Mouse (Mus musculus) liver, postnatal 0 days (tissue): ENCODE measurements around the gene Maco1. TPM values are rescaled to one million over a fixed set of nuclear protein-coding genes. Genes with fewer than 3 reads are reported as not detected.

Experiments
- ATAC-seq: fragments of 200-750 bp; cut with Nextera tagmentation; 2 replicates; pipeline ENCODE4 v1.8.0; 2017; ENCODE audit warnings: mild to moderate bottlenecking, moderate library complexity
- DNase-seq: peaks from one replicate; pipeline ENCODE4 v3.0.0-alpha.2; 2016
- H3K27ac ChIP-seq: fragments of 300-500 bp; sonication (generic); 2 replicates; pipeline ENCODE4 v1.5.1; 2014; ENCODE audit warnings: antibody characterized with exemption, moderate library complexity, mild to moderate bottlenecking, low read depth
- H3K27me3 ChIP-seq: fragments of 300-500 bp; sonication (generic); 2 replicates; pipeline ENCODE4 v1.6.1; 2014; ENCODE audit warnings: low read length, control low read depth, mixed read lengths; ENCODE audit not compliant: insufficient read depth
- H3K36me3 ChIP-seq: fragments of 300-500 bp; sonication (generic); replicated peaks from 2 replicates; pipeline ENCODE4 v1.6.1; 2014; ENCODE audit warnings: mild to moderate bottlenecking, control low read depth, low read length, moderate library complexity, mixed read lengths; ENCODE audit not compliant: insufficient read depth
- H3K4me1 ChIP-seq: fragments of 300-500 bp; sonication (generic); 2 replicates; pipeline ENCODE4 v1.6.1; 2014; ENCODE audit warnings: antibody characterized with exemption, mild to moderate bottlenecking, control low read depth; ENCODE audit not compliant: insufficient read depth
- H3K4me2 ChIP-seq: fragments of 300-500 bp; sonication (generic); 2 replicates; pipeline ENCODE4 v1.6.1; 2014; ENCODE audit warnings: low read depth, mild to moderate bottlenecking, low read length, moderate library complexity, mixed read lengths
- H3K4me3 ChIP-seq: fragments of 300-500 bp; sonication (generic); 2 replicates; pipeline ENCODE4 v1.5.1; 2014; ENCODE audit warnings: low read depth, low read length
- H3K9ac ChIP-seq: fragments of 300-500 bp; sonication (generic); replicated peaks from 2 replicates; pipeline ENCODE4 v1.6.1; 2014; ENCODE audit warnings: mild to moderate bottlenecking, moderate library complexity
- H3K9me3 ChIP-seq: fragments of 300-500 bp; sonication (generic); 2 replicates; pipeline ENCODE4 v1.6.1; 2016; ENCODE audit warnings: mild to moderate bottlenecking, control low read depth, low read length, mixed read lengths
- CTCF ChIP-seq: sonication (generic); IDR thresholded peaks from 2 replicates; pipeline ENCODE4 v1.5.1; 2016; ENCODE audit warnings: antibody characterized with exemption, low read depth
- EP300 ChIP-seq: IDR thresholded peaks from 2 replicates; pipeline ENCODE4 v1.6.1; 2016; ENCODE audit warnings: antibody characterized with exemption, low read depth, mild to moderate bottlenecking
- WGBS: fragments of 180-500 bp; shearing (Covaris S2); extraction: QIAGEN DNeasy Blood & Tissue Kit; methylation state at CpG from one replicate; pipeline ENCODE4 v1.1.7; 2014; ENCODE audit not compliant: insufficient replicate concordance; 5-methylcytosine and 5-hydroxymethylcytosine counted together
- polyA plus RNA-seq: library from polyadenylated mRNA; unstranded; fragments of >200 nt; fragmentation: Nextera tagmentation; extraction: Ambion mirVana; gene quantifications from 2 replicates; pipeline ENCODE4 v1.2.1, GENCODE M21; 2015

Maco1 gene
- polyA plus RNA-seq, 1 experiment from 2014 or later: 14.6 TPM

DNA sequence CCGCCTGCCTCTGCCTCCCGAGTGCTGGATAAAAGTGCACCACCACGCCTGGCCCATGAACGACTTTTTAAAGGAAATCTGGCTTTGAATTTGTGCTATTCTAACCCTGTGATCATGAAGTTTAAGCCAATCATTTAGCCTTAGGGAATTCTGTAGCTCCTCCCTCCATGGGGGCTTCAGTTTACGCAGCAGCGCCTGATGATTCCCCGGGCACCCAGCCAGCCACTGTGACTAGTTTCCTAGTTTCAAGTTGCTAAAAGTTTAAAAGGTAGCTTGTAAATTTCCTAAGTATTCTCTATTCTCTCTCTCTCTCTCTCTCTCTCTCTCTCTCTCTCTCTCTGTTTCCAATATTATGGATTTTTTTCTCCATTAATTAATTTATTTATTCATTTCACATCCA is 76.9 kb downstream of the Maco1 start:
- Histone ChIP-seq H3K36me3 (no peaks in the 10 kb centered on the region), H3K4me3 (no peak overlapping the region), H3K4me2 (no peak overlapping the region), H3K27me3 (no peaks in the 10 kb centered on the region), H3K27ac (no peak overlapping the region), H3K9ac (no peak overlapping the region), H3K9me3 (no peaks in the 10 kb centered on the region), H3K4me1 (peaks cover 22% of the 10 kb centered on the region)
- TF ChIP-seq EP300 (no peak), CTCF (no peak)
- ATAC-seq (no peak), DNase-seq (no peak)
- WGBS: 77% methylated on average over 7 of the region's 7 CpGs

DNA sequence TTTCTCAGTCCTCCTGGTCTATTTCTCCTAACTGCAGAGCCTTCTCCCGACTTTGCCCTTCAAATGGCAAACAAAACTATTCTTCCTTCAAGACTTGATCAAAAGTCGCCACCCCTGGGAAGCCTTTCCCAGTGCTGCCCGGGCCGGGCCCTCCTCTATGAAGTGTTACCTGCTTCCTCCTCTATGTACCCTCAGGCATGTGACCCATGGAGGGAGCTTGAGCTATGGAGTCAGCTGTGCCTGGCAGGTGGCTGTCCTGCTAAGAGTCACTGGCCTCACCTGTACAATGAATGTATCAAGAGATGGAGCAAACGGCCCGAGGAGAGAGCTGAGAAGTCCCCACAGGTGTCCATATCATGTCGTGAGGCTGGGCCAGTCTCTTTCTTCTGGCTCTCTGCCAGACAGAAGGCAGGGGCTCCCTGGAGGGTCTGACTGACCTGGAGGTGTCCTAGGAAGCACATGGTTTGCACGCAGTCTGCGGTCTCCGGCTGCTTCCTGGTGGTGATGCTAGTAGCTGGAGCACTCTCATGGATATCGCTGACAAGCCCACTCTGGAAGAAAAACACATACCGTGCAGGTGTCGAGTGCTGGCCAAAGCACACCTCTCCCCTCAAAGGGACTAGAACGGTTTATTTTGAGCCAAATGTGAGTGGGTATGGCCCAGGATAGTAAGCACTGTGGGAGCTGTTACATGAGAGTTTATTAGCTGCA is 77.8 kb downstream of the Maco1 start:
- H3K36me3 ChIP-seq: no peaks in the 10 kb centered on the region
- no peak overlapping the region for H3K4me2 ChIP-seq
- WGBS: 73% methylated on average over 14 of the region's 14 CpGs
- TF ChIP-seq EP300: no peak
- no peak for TF ChIP-seq CTCF
- no peak overlapping the region for H3K27ac ChIP-seq
- DNase-seq: no peak
- H3K9me3 ChIP-seq: no peaks in the 10 kb centered on the region
- ATAC-seq: no peak
- H3K27me3 ChIP-seq: no peaks in the 10 kb centered on the region
- no peak overlapping the region for H3K9ac ChIP-seq
- H3K4me1 ChIP-seq: peaks cover 22% of the 10 kb centered on the region
- H3K4me3 ChIP-seq: no peak overlapping the region

DNA sequence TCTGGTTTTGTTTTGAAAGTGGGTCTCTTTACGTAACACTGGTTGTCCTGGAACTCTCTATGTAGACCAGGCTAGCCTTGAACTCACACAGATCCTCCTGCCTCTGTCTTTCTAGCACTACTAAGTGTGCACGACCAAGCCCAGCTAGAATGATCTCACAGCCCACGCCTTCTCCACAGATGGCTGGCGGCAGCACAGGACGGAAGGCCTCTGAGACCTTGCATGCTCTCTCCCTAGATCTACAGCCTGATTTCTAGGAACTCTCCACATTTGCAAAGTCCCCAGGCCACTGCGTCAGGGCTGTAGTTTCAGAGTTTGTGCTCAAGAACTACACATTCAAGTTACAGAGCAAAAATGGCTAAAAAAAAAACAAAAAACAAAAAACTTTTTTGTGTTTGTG is 79.0 kb downstream of the Maco1 start:
- ATAC-seq: no peak
- no peak overlapping the region for H3K27ac ChIP-seq
- DNase-seq: no peak
- no peak overlapping the region for H3K9ac ChIP-seq
- H3K4me1 ChIP-seq: peaks cover 17% of the 10 kb centered on the region
- no peak overlapping the region for H3K4me2 ChIP-seq
- H3K4me3 ChIP-seq: no peak overlapping the region
- 51% methylated on average over 6 of the region's 6 CpGs for WGBS
- TF ChIP-seq CTCF: no peak
- TF ChIP-seq EP300: no peak
- no peaks in the 10 kb centered on the region for H3K36me3 ChIP-seq
- H3K9me3 ChIP-seq: no peaks in the 10 kb centered on the region
- no peaks in the 10 kb centered on the region for H3K27me3 ChIP-seq

DNA sequence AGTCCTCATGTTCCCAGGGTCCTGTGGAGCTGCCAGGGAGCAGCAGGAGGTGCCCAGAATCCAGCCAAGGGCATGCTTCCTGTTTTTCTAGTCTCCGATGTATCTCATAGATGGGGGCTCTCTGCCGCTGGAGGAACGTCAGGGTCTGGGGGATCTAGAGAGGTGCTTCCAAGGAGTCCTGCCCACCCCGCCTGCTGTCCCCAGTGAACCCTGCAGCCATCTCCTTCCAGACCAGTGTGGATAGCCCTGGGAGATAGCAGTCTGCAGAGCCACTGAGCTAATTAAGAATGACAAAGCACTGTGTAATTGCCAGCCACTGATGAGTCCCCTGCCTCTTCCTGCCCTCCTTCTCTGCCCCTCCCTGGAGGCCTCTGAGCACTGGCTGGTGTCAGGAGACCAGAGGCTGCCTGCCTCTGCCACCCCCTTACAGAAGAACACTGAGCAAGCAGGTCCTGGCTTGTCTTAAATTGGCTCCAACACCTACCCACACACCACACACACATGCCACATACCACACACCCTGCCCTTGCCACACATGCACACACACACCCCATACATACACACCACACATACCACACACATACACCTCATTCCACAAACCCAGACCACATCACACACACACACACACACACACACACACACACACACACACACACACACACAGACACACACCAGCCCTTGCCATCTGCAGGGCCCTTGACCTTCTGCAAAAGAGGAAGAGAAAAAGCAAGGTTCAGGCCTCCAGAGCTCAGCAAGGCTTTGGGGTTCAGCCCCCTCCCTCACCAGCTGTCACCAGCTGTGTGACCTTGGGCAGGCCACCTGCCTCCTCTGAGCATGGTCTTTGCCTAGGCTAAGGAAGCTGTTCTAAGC is 80.1 kb downstream of the Maco1 start:
- no peak overlapping the region for H3K9ac ChIP-seq

DNA sequence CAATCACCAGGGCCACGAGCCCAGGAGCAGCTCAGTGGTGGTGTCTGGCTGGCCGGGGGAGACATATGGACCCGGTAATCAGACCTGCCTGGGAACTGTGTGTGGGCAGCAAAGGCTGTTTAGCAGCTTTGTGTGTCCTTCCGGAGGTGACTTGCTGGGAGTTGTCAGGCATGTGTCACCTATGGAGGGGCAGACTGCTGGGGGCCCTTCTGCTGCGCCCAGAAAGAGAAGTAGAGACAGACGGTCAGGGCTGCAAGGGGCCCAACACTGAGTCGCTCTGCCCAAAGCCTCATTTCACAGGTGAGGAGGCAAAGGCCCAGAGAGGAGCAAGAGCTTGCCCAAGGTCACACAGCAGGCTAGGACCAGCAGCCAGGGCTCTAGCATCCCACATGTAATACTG is 83.3 kb downstream of the Maco1 start:
- WGBS: 70% methylated on average over 7 of the region's 7 CpGs
- Histone ChIP-seq H3K36me3 (no peaks in the 10 kb centered on the region), H3K4me3 (no peak overlapping the region), H3K4me2 (no peak overlapping the region), H3K27me3 (no peaks in the 10 kb centered on the region), H3K9me3 (no peaks in the 10 kb centered on the region), H3K9ac (no peak overlapping the region), H3K4me1 (peaks cover 37% of the 10 kb centered on the region), H3K27ac (no peak overlapping the region)
- TF ChIP-seq EP300 (no peak), CTCF (no peak)
- ATAC-seq (no peak), DNase-seq (no peak)

More for the DNA sequence above, 80.1 kb downstream of the Maco1 start:
- Histone ChIP-seq H3K27ac (peak overlapping the region; percentile 60), H3K9me3 (no peaks in the 10 kb centered on the region), H3K27me3 (no peaks in the 10 kb centered on the region), H3K4me3 (no peak overlapping the region), H3K4me1 (peaks cover 22% of the 10 kb centered on the region), H3K36me3 (no peaks in the 10 kb centered on the region), H3K4me2 (0 out of 2 replicates have a peak overlapping the region, but pooled peaks have one; percentile 20)
- 24% methylated on average over 4 of the region's 4 CpGs for WGBS
- TF ChIP-seq EP300 (no peak), CTCF (no peak)
- DNase-seq (peak; percentile 48), ATAC-seq (peak; percentile 63)

DNA sequence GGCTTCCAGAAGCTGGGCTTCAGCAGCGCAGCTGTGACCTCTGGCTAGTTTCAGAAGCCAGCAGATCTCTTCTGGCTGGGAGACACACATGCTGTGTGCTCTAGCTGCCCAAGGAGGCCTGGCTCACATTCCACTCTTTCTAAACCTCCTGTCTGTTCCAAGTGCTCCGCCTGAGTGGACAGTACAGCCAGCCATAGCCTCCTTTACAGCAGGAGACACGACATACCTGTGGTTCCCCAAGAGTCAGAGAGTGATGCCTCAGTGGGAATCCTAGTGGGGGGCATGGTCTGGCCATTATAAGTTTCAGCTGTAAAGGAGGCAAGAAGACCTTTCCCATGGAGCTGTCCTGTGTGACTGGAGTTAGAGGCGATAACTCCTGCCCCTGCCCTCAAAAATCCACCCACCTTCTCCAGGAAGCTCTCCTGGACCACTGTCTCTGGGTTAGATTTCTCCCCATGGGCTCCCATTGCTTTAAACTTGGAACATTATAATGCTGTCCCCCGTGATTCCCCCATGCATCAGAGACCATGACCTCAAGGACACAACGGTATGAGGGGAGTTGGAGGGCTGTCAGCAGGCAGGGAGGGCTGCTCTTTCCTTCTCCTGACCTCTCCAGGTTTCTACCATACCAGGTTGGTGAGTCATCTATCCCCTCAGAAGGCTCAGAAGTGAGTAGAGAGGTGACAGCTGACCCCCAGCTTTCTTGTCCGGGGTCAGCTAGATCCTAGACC is 83.9 kb downstream of the Maco1 start:
- peaks cover 43% of the 10 kb centered on the region for H3K4me1 ChIP-seq
- no peak overlapping the region for H3K4me3 ChIP-seq
- H3K27ac ChIP-seq: no peak overlapping the region
- no peaks in the 10 kb centered on the region for H3K27me3 ChIP-seq
- DNase-seq (no peak), ATAC-seq (no peak)
- H3K9ac ChIP-seq: no peak overlapping the region
- TF ChIP-seq EP300 (no peak), CTCF (no peak)
- WGBS: 74% methylated on average over 7 of the region's 7 CpGs
- no peaks in the 10 kb centered on the region for H3K9me3 ChIP-seq
- no peak overlapping the region for H3K4me2 ChIP-seq
- H3K36me3 ChIP-seq: no peaks in the 10 kb centered on the region
